Mouse (Mus musculus): ENCODE data around the gene Zcchc18. TPM values are rescaled to one million over a fixed set of nuclear protein-coding genes. Genes with fewer than 3 reads are reported as not detected.
A peak's percentile ranks its signal among the peaks of the same experiment; 100 is the strongest.

Zcchc18 gene
- polyA plus RNA-seq, 1 experiment from 2014 or later: not detected

- no peak overlapping the region for H3K4me3 ChIP-seq (ENCODE audit: inconsistent target)
- H3K36me3 ChIP-seq (ENCODE audit: inconsistent target): no peaks in the 10 kb centered on the region
- 9% methylated on average over 1 of the region's 1 CpGs for WGBS (ENCODE audit: missing documents)
- H3K27ac ChIP-seq: no peak overlapping the region
- no peaks in the 10 kb centered on the region for H3K79me2 ChIP-seq (ENCODE audit: inconsistent target)
These were observed 26.4 kb downstream of the Zcchc18 start for GRCm38 (mm10) chrX:137019310-137019709.

GRCm38 (mm10) chrX:137030916-137031315, 38.0 kb downstream of the Zcchc18 start:
- WGBS (ENCODE audit: missing documents): 96% methylated on average over 8 of the region's 8 CpGs
- H3K79me2 ChIP-seq (ENCODE audit: inconsistent target): peaks cover 15% of the 10 kb centered on the region; the same call in 1 of the 2 replicates
- no peak overlapping the region for H3K27ac ChIP-seq
- no peak overlapping the region for H3K4me3 ChIP-seq (ENCODE audit: inconsistent target)
- H3K36me3 ChIP-seq (ENCODE audit: inconsistent target): no peaks in the 10 kb centered on the region

GRCm38 (mm10) chrX:137031726-137032125, 38.8 kb downstream of the Zcchc18 start:
- 86% methylated on average over 5 of the region's 5 CpGs for WGBS (ENCODE audit: missing documents)
- Histone ChIP-seq H3K27ac (no peak overlapping the region), H3K36me3 (ENCODE audit: inconsistent target) (no peaks in the 10 kb centered on the region), H3K4me3 (ENCODE audit: inconsistent target) (no peak overlapping the region), H3K79me2 (ENCODE audit: inconsistent target) (peaks cover 21% of the 10 kb centered on the region; the same call in 1 of the 2 replicates)

GRCm38 (mm10) chrX:137034322-137034721, 41.4 kb downstream of the Zcchc18 start:
- H3K4me3 ChIP-seq (ENCODE audit: inconsistent target): no peak overlapping the region
- 89% methylated on average over 4 of the region's 4 CpGs for WGBS (ENCODE audit: missing documents)
- H3K36me3 ChIP-seq (ENCODE audit: inconsistent target): no peaks in the 10 kb centered on the region
- H3K79me2 ChIP-seq (ENCODE audit: inconsistent target): peaks cover 31% of the 10 kb centered on the region; the same call in 1 of the 2 replicates
- H3K27ac ChIP-seq: no peak overlapping the region

GRCm38 (mm10) chrX:137037470-137037999, 44.6 kb downstream of the Zcchc18 start:
- Histone ChIP-seq H3K36me3 (ENCODE audit: inconsistent target) (no peaks in the 10 kb centered on the region), H3K27ac (peak overlapping the region; percentile 70)

GRCm38 (mm10) chrX:137038000-137038483, 45.1 kb downstream of the Zcchc18 start, which contains the start of gene Slc25a53:
Gene Slc25a53, minus strand, starts transcription at chrX:137038302.
- H3K79me2 ChIP-seq (ENCODE audit: inconsistent target): peaks cover 31% of the 10 kb centered on the region; the same call in 1 of the 2 replicates
- 29% methylated on average over 29 of the region's 31 CpGs for WGBS (ENCODE audit: missing documents)

More at GRCm38 (mm10) chrX:137037470-137037999, 44.6 kb downstream of the Zcchc18 start:
- WGBS (ENCODE audit: missing documents): 29% methylated on average over 8 of the region's 12 CpGs
- Histone ChIP-seq H3K4me3 (ENCODE audit: inconsistent target) (peak overlapping the region; percentile 46), H3K79me2 (ENCODE audit: inconsistent target) (peaks cover 31% of the 10 kb centered on the region; the same call in 1 of the 2 replicates)

GRCm38 (mm10) chrX:137038502-137038901, 45.5 kb downstream of the Zcchc18 start:
- Histone ChIP-seq H3K27ac (peak overlapping the region; percentile 70), H3K36me3 (ENCODE audit: inconsistent target) (no peaks in the 10 kb centered on the region)

More at GRCm38 (mm10) chrX:137038000-137038483, 45.1 kb downstream of the Zcchc18 start, which contains the start of gene Slc25a53:
- H3K36me3 ChIP-seq (ENCODE audit: inconsistent target): no peaks in the 10 kb centered on the region
- peak within 1 kb of the TSS; percentile 46 for H3K4me3 ChIP-seq (ENCODE audit: inconsistent target)
- peak within 1 kb of the TSS; percentile 70 for H3K27ac ChIP-seq

More at GRCm38 (mm10) chrX:137038502-137038901, 45.5 kb downstream of the Zcchc18 start:
- Histone ChIP-seq H3K79me2 (ENCODE audit: inconsistent target) (peaks cover 30% of the 10 kb centered on the region; the same call in 1 of the 2 replicates), H3K4me3 (ENCODE audit: inconsistent target) (peak overlapping the region; percentile 46)
- 40% methylated on average over 5 of the region's 7 CpGs for WGBS (ENCODE audit: missing documents)

Other genes starting within 250 kb of the Zcchc18 start
- gene Morf4l2, start 249.5 kb upstream of the Zcchc18 start, polyA plus RNA-seq (2018): 146 to 528 TPM (median 198 TPM) in 3 replicates
- gene Glra4, start 213.0 kb upstream of the Zcchc18 start, polyA plus RNA-seq (2018): not detected in 3 replicates
- gene Plp1, start 170.5 kb upstream of the Zcchc18 start, polyA plus RNA-seq (2018): 0.05 to 0.20 TPM (median 0.06 TPM) in 3 replicates
- gene Rab9b, start 124.4 kb upstream of the Zcchc18 start, polyA plus RNA-seq (2018): not detected in 3 replicates
- gene H2bfm, start 65.8 kb upstream of the Zcchc18 start, polyA plus RNA-seq (2018): not detected in 3 replicates
- gene Tmsb15b2, start 17.7 kb upstream of the Zcchc18 start, polyA plus RNA-seq (2018): not detected in 3 replicates
- gene Tmsb15l, start 16.3 kb upstream of the Zcchc18 start, polyA plus RNA-seq (2018): 0.33 to 0.49 TPM (median 0.36 TPM) in 3 replicates
- not detected in 3 replicates for gene Tmsb15b1, start 16.3 kb upstream of the Zcchc18 start, polyA plus RNA-seq (2018)
- gene Slc25a53, start 45.1 kb downstream of the Zcchc18 start, polyA plus RNA-seq (2018): 2.3 to 3.0 TPM (median 2.7 TPM) in 3 replicates
- gene Fam199x, start 56.4 kb downstream of the Zcchc18 start, polyA plus RNA-seq (2018): 2.3 to 3.2 TPM (median 2.4 TPM) in 3 replicates
- not detected in 3 replicates for gene Esx1, start 128.9 kb downstream of the Zcchc18 start, polyA plus RNA-seq (2018)